Mouse (Mus musculus) kidney, postnatal 14 days (tissue): ENCODE measurements around the gene Rpl13a.
A peak's percentile ranks its signal among the peaks of the same experiment; 100 is the strongest.
"Not testable (repeated sequence)": the region's sequence is repeated elsewhere in the genome, so short reads cannot be mapped to it uniquely, and the experiment has no call there.

Experiments
- DNase-seq: peaks from one replicate; pipeline ENCODE4 v3.0.0; 2022; ENCODE audit warnings: mixed read lengths

Rpl13a gene

GRCm38 (mm10) chr7:45112529-45112928 lies 16.0 kb downstream of the Rpl13a start:
- no peak for DNase-seq

DNA sequence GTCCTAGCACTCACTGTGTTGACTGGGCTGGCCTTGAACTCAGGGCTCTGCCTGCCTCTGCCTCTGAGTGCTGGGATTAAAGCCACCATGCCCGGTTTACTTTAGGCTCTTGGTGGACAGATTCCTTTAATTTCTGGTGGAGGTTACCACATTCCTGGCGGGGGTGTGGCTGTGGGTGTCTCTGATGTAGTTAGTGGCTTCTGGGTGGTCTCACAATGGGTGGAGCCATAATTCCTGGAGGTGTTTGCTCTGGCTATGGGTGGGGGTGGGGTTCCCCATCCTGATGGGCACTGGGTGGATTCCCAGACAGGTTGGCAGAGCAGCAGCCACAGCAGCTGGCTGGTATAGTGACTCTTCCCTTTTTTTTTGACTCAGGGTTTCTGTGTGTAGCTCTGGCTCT lies 16.6 kb downstream of the Rpl13a start:
- no peak for DNase-seq

- DNase-seq = not testable (repeated sequence)
Measured at GRCm38 (mm10) chr7:45110089-45110488, 18.5 kb downstream of the Rpl13a start.

- DNase-seq = no peak
Measured at GRCm38 (mm10) chr7:45107052-45107645, 21.4 kb downstream of the Rpl13a start.

- DNase-seq = no peak
Measured at GRCm38 (mm10) chr7:45106441-45106840, 22.1 kb downstream of the Rpl13a start.

DNA sequence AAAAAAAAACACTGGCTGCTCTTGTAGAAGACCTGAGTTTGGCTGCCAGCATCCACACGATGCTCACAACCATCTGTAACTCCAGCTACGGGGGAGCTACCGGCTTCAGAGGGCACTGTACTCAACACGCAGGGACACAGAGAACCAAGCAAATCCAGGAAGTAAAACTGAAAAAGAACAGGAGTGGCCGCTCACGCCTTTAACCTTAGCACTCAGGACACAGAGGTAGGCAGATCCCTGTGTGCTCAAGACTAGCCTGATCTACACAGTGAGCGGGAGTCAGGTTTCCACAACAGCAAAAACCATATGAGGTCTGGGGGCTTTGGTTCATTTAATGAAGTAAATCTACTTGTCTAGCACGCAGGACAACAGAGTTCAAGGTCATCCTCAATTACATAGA lies 23.1 kb downstream of the Rpl13a start:
- DNase-seq = no peak

DNA sequence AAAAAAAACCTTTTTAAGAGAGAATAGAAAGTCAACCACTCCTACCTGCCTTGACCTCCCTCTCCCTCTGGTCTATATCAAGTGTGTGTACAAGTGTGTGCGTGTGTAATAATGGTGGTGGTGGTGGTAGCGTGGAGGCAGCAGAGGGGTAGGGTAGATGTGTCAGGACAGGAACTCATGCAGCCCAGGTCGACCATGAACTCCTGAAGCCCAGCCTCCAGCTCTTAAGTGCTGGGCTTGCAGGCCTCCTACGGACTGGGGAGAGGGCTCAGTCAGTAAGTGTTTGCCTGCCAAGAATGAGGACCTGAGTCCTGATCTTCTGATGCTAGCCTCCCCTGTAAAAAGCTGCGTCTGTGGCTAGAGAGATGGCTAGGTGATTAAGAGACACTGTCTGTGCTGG lies 23.6 kb downstream of the Rpl13a start:
- DNase-seq = no peak

DNA sequence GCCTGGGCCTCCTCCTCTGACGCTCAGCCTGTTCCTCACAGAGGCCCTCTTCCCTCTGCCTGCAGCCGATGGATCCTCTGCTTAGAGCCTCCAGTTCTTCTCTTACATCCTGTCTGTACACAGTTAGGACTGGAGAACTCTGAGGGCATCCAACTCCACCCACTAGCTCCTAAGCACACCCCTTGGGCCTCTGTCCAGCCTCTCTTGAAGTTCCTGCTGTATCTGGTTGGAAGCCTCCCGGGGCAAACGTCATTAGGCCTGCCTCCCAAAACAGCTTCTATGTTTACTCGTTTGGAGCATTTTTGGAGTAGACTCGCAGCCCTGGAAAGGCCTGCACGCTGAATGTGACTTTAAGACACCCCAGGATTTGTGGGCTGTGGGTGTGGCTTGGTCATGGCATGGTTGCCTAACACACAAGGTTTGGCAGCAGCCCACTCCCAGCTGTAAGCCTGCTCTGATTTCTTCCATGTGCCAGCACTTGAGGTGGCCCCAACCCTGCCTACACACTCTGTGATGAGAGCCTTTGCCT lies 24.8 kb downstream of the Rpl13a start, which contains the start of gene Fcgrt:
Fcgrt (minus strand) TSS at position 200 of the 529 bp plus-strand sequence.
- DNase-seq = peak; percentile 96

DNA sequence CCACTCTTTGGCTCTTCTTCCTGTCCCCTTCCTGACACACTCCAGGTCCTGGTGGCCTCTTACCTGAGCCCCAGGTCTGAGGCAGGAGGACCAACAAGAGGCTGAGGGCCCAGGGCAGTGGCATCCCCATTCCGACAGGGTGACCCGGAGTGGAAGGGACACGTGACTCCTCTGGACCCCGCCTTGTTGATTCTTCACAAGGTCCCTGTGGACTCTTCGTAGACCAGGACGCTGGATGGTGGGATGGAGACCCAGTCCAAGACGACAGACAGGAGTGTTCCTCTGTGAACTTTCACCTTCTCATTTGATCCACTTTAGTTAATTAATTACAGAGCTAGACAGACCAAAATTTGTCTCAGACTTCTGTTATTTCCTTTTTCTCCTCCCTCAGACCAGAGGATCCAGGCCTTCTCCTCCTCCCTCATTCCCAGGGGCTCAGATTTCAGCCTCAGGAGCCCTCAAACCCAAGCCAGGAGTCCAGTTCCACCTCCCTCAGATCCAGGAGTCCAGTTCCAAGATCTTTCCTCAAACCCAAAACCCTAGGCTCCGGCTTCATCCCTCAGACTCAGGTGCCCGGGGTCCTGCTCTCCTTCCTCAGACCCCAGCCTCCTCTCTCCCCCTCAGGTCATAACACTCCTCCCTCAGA lies 25.5 kb downstream of the Rpl13a start:
- DNase-seq = peak; percentile 53

DNA sequence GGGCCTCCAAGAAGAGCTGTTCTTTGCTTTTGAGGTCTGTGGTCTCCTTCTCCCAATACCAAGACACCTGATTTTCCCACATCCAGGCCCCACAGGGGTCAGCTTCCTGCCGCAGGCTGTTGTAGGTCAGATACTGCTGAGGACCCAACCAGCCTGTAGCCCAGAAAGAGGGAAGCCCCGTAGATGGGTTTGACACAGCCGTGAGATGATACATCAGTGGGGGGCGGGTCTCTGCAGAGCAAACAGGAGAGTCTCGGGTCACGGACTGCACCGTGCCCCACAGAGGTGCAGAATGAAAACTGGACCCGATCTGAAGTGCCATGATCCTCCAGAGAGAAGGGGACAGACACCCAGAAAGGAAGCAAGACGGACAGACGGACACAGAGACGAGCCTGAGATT lies 26.1 kb downstream of the Rpl13a start:
- DNase-seq = no peak

DNA sequence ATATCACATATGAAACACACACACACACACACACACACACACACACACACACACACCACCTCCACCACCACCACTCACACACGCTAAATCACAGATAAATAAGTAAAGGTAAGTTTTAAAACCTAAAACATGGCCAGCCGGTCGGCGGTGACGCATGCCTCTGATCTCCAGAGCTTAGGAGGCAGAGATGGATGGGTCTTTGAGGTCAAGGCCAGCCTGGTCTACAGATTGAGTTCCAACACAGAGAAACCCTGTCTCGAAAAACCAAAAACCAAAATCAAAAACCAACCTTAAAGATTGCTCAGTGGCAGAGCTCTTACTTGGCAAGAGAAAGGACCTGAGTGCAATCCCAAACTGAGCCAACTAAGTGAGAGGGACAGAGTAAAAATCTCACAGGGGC lies 28.5 kb downstream of the Rpl13a start:
- DNase-seq = no peak

GRCm38 (mm10) chr7:45098541-45099240 lies 29.9 kb downstream of the Rpl13a start:
- no peak for DNase-seq

- peak; percentile 50 for DNase-seq
Measured at GRCm38 (mm10) chr7:45097479-45097878, 31.1 kb downstream of the Rpl13a start.

- not testable (repeated sequence) for DNase-seq
Measured at GRCm38 (mm10) chr7:45095965-45096364, 32.6 kb downstream of the Rpl13a start.

DNA sequence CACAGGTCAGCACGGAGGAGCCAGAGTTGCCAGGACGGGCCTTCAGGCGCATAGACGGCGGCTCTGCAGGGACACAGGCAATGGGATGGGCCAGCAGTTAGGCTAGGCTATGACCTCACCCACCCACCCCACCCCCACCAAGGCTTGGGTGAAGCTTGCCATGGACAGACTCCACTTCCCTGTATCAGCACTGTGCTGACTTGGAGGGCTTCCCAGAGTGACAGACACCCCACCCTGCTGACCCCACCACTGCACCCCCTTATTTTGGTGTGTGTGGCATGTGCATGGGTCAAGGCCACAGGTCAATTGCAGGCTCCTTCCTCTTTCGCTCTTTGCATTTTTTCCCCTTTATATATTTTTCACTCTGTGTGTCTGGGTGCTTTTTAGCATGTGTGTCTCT lies 33.2 kb downstream of the Rpl13a start:
- no peak for DNase-seq

DNA sequence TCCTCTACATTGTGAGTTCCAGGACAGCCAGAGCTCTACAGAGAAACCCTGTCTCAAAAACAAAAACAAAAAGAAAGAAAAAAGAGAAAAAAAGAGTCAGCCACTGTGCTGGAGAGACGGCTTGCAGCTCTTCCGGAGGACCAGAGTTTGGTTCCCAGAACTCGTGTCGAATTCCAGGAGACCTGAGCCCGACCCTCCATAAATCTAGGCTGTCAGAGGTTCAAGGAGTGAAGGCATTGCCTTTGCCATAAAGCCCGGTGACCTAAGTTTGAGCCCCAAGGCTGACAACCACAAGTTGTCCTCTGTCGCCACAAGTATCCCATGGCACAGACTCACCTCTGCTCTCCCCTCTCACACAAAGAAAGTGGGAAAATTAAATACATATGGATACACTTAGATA lies 34.4 kb downstream of the Rpl13a start:
- DNase-seq = no peak

DNA sequence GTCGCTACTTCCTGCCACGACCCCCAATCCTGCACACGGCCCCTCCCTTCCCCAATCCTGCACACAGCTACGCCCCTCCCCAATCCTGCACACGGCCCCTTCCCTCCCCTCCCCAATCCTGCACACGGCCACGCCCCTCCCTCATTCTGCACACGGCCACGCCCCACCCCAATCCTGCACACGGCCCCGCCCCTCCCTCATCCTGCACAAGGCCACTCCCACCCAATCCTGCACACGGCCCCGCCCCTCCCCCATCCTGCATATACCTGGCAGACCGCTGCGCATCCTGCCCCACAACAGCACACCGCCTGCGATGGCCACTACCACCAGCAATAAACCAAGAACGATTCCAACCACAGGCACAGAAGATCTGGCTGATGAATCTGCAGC lies 35.0 kb downstream of the Rpl13a start:
- no peak for DNase-seq

GRCm38 (mm10) chr7:45092828-45093515 lies 35.6 kb downstream of the Rpl13a start:
- DNase-seq = no peak

DNA sequence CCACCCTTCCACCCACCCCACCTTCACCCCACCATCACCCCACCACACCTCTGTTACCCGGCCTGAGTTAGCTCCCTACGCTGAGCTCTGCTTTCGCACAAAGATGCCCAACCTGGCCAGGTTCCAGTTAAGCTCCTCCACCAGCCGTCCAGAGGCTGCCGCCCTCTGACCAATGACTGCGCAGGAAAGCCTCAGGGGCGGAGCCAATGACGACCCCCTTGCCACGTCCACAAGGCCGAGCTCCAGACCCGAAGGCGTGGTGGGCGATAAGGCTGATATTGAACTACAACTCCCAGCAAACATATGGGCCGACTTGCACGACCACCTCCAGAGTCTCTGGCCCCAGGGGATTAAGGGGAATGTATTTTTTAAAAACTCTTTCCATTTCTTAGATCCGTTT lies 36.5 kb downstream of the Rpl13a start, which contains the start of gene Rcn3:
Rcn3 (minus strand) TSS at position 174 of the 400 bp plus-strand sequence.
- peak; percentile 91 for DNase-seq

DNA sequence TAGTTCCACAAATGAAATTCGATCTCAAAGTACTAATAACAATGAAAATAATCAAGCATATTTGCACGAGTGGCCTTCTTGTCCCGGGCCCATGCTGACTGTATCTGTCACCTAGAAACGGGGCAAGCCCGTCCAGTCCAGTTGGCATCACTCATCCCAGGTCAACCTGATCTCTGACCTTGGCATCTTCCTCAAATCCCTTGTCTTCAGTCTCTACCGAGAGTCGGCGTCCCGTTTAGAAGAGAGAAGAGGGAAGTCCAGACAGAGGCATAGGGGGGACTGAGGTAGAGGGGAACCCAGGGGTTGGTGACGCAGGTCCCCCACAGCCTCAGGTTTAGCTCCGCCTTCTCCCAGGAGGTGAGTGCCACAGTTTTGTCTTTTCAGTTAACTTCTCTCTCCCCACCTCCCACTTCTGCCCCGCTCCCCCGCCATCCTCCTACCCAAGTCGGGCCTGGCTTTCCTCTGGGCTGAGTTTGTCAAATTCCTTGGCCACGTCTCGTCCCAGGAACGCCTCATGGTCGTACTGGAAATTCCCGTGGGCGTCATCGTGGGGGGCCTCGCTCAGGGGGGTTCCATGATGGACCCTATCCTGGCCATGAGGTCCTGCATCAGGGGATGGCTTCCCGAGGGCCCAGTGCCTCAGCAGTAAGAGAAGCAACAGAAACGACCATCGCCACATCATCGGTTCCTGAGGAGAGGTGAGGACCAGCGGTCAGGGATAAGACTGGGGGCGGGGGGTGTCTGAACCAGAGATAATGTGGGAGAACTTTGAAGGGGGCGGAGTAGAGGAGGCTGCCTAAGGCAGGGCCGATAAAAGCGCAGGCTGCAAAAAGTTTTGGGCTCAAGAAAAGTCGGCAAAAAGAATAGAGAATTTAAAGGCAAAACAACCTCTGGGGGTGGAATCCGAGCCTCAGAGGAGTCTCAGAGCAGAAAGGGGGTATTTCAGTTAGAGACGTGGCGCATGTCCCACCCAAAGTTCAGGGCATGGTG lies 37.3 kb downstream of the Rpl13a start:
- DNase-seq = peak; percentile 42

DNA sequence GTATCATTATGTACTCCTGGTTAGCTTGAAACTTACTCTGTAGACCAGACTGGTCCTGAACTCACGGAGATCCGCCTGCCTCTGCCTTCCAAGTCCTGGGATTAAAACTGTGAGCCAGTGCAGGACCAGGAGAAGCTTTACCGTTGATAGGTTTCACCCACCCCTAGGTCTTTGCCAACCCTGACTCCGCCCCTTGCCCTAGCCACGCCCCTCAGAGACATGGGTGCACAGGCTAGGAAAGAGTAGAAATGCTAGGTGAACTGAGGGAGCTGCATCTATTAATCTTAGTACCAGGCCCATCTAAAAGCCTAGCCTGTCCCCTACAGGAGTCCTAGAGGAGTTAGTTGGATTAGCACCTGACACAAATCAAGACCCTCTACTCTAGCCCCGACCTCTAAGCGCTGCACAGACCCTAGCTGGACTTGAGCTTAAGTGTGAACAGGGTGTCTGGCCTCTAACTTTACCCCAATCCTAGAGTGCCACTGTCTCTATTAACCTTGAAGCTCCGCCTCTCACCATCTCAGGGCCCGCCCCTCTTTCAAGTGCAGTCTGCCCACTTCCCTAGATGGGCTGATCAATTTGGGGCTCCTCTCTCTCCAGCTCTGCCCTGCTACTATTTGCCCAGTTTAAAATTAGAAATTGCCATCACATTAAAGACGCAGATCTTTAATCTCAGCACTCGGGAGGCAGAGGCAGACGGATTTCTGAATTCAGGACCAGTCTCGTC lies 38.1 kb downstream of the Rpl13a start:
- DNase-seq = no peak
